Mouse (Mus musculus) embryo, embryonic 11 days (tissue): ENCODE data around the gene Psmd9.

Experiments used
- DNase-seq: peaks from one replicate; pipeline ENCODE4 v3.0.0-alpha.2; 2015

Gene Psmd9

GRCm38 (mm10) chr5:123169284-123169683, at the start of gene Psmd9:
TSS of gene Psmd9 (plus strand) at chr5:123169413.
- no peak for DNase-seq

DNA sequence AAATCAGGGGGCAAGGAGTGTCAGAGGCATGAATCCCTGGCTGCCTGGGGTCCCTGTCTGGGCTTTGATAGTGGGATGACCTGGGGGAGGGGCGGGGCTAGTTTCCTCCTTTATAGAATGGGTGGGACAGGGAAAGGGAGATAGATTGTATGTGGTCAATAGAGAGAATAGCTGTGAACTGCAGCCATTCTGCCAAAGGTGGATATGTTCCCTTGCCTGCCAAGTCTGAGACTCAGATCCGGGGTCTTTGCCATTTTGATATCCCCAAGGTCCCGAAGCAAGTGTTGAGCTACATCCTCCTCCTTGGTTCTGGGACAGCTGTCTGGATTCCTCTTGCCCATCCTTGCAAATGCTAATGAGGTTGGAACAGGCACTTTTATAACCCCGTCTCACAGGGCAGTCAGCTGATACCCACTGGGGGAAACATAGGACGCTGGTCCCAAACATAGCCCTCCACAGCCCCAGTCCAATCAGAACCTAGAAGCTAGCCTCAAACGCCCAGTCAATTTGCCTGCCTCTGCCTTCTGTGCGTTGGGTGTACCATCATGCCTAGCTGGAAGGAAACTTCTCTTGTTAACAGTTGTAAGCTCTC, 48.5 kb upstream of the Psmd9 start:
- no peak for DNase-seq

GRCm38 (mm10) chr5:123122181-123122580, 47.0 kb upstream of the Psmd9 start:
- no peak for DNase-seq

GRCm38 (mm10) chr5:123125105-123125504, 44.1 kb upstream of the Psmd9 start:
- DNase-seq, result no peak

GRCm38 (mm10) chr5:123125638-123126406, 43.4 kb upstream of the Psmd9 start:
- DNase-seq, result no peak

- DNase-seq, result no peak
These were observed 42.2 kb upstream of the Psmd9 start for GRCm38 (mm10) chr5:123127031-123127430.

GRCm38 (mm10) chr5:123128426-123129169, 40.6 kb upstream of the Psmd9 start:
- DNase-seq, result no peak

GRCm38 (mm10) chr5:123129170-123129757, 39.9 kb upstream of the Psmd9 start:
- no peak for DNase-seq

DNA sequence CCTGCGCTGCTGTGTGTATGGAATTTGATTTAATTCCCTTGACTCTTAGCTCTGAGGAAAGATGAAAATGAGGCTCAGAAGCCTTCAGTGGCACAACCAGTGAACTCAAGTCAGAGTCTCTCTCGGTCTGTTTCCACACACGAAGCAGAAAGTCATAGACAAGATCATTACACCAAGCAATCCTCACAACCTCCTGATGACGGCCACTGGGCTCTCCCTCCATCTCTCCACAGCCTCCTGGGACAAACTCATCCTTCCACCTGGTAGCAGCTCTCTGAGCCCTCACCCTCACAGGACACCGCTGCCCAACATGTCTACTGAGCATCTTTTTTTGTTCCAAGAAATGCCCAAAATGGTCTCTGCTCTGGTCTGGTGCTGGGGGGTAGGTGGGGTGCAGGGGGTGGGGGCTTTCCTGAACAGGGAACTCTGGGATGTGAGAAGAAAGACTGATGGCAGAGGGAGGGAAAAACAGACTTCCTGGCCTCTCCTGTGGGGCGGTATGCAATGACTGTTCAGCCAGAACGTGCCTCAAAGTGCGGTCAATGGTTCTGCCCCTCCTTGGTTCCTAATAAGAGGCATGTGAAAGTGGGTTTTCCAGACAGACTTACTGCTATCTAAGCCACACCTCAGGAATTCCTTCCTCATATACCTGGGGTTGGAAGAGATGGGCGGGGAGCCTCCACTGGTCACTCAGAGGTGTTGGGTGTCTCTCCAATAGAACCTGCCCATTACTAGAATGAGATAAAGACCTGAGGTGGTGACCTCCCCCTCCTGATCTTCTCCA, 39.0 kb upstream of the Psmd9 start:
- no peak for DNase-seq

GRCm38 (mm10) chr5:123130814-123131148, 38.4 kb upstream of the Psmd9 start:
- no peak for DNase-seq

GRCm38 (mm10) chr5:123132308-123133071, 36.7 kb upstream of the Psmd9 start, which contains the start of gene Rhof:
TSS of gene Rhof (minus strand) at chr5:123132692.
- DNase-seq, result peak; percentile 83

DNA sequence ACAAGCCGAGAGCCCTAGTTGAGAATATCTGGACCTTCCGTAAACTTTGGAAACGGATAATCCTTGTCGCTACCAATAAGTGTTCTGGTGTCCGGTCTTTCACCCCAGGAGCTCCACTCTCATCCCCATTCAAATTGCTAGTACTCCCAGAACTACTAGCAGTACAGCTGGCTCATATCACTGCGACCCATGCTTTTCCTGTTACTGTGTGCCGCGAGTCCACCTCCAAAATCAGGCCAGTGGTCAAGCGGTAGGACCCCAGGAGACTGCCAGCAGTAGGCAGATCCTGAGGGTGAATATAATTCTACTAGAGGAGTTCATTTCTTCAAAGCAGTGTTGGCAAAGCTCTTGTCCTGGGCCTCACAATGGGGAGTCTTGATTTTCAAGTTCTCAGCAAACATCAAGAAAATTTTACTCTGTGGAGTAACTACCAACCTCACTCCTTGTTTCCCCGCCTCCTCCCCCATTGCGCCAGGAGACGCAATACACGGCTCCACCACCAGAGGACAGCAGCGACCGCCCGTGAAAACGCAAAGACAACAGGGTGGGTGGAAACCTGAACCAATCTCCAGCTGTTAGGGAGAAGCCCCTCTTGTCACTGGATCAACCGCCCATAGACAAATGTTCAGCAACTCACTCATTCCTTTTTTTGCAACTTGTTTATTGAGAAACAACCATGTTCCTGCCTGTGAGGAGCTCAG, 36.0 kb upstream of the Psmd9 start:
- DNase-seq, result peak; percentile 85

DNA sequence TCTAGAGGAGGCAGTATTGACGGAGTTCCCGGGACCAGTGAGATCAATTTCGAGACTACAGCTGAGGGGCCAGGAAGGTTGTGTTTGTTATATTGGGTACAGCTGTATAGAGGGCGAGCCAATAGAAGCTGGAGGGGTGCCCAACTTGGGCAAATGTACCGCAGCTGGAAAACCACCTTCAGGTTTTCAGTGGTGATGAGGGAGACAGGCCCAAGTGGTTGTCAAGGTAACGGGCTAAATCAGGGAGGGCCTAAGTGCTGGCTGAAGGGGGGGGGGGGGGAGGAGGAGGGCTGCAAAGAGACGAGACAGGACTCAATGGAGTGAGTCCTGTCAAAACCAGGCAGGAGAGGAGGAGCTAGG, 35.4 kb upstream of the Psmd9 start:
- no peak for DNase-seq

DNA sequence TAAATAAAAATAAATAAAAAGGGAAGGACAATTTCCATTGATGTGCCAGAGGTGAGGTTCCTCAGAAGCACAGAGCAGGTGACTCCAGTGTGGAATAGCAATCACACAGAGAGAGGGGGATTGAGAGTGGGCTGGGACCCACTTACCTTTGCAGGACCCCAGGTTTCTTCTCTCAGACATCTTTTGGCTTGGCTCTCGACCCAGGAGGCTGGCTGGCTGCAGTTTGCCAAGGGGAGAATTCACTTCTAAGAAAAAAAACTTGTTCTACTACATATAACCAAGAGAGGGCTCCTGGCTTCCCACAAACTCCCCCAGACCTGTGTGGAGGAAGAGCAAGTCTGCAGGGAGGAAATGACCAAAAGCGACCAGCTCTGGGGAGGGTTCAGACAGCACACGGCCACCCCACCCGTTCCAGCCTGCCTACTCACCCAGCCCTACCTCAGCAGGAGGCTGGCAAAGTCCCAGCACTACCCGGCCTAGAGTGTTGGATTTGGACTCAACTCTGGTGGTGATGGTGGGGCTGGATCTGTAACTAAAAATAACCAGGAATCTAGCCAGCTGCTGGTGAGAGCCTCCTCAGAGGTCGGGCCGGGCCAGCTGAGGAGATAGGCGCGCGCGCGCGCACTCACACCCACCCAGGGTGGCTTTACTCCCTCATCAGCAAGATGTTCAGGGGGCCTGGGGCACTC, 34.9 kb upstream of the Psmd9 start:
- peak; percentile 42 for DNase-seq

- no peak for DNase-seq
These were observed 34.3 kb upstream of the Psmd9 start for GRCm38 (mm10) chr5:123134875-123135382.

- DNase-seq, result peak; percentile 74
These were observed 33.5 kb upstream of the Psmd9 start for GRCm38 (mm10) chr5:123135471-123136360.

GRCm38 (mm10) chr5:123136361-123137043, 32.7 kb upstream of the Psmd9 start:
- DNase-seq, result peak; percentile 88

DNA sequence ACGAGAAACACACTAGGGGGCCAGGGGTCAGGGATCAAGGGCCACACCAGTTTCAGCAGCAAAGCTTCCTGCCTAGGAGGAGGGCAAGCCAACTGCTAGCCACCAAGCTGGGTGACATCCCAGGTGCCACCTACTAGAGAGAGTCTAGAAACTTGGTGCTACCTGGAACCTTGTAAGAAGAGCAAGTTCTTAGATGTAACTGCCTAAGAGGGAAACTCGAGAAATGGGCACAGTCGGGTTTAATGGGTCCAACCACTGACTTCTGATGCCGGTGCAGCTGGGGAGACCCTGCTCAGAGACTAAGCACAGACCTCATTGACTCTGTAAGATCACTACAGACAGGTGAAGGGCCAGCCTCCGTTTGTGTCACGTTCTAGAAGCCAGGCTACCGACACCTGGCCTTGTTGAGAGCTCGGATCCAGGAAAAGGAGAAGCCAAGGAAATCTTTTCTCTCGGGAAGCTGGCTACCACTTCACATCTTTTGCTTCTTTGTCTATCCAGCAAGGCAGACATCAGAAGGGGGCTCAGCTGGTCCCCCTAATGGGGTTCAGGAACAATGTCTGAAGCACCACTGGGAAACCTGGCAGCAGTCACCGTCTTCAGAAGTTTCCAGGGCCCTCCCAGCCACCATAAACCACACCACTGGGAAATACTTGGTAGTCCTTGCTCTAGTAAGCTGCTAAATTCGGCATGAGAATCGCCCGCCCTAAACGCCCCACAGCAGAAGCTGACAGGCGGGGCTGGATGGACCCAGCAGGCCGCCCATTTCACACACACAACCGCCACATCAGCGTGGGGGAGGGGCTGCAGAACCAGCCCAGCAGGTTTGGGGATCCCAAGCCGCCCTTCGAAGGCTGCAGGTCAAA, 31.9 kb upstream of the Psmd9 start:
- DNase-seq, result peak; percentile 87
